In the genomic region with DNA sequence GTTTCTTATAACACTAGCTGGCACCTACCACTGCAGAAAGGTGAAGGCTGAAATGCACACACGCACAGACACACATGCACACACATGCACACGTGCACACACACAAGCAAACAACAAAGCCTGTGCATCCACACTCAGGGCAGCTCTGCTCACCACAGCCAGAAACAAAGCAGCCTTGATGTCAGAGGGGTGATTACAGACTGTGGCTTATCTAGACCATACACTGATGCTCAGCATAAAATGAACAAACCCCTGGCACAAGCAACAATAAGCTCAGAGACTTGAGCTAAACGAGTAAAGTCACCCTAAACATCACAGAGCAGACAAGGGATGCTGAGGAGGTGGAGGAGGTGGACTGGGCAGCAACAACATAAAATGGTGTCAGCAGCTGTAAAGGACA, we compare ENCODE assay signal across 26 mouse cellular contexts. TPM values are rescaled to one million over a fixed set of nuclear protein-coding genes. Genes with fewer than 3 reads are reported as not detected.
A peak's percentile ranks its signal among the peaks of the same experiment; 100 is the strongest.
DNase-seq lines count a peak whose midpoint lies in the region; ATAC-seq and TF ChIP-seq lines count a peak whose summit lies in the region.
"Had no signal": no experiment of that assay in that cellular context is flagged by ENCODE, and none has a peak within 500 bp of the region (broad histone marks: within the 10 kb centered on the region; RNA-seq: fewer than 3 reads in every experiment).

No protein-coding gene starts in this region.

- no peaks in the 10 kb centered on the region for H3K27me3 ChIP-seq in forebrain, embryonic 15.5 days
- no peaks in the 10 kb centered on the region for H3K27me3 ChIP-seq in forebrain, embryonic 14.5 days (replicated peaks; ENCODE audit: control insufficient read depth, insufficient read depth, low read length)
- H3K27me3 ChIP-seq in liver, embryonic 13.5 days, result no peaks in the 10 kb centered on the region
- H3K27me3 ChIP-seq in liver, postnatal 0 days (ENCODE audit: insufficient read depth, low read length), result no peaks in the 10 kb centered on the region
- H3K27me3 ChIP-seq in hindbrain, embryonic 16.5 days (replicated peaks; ENCODE audit: control insufficient read depth, insufficient read depth, low read length), result no peaks in the 10 kb centered on the region
- H3K27me3 ChIP-seq: CH12.LX; embryonic facial prominence, embryonic 13.5 days; heart, embryonic 13.5 days; megakaryocyte, embryonic 14.5 days; midbrain, embryonic 13.5 days; Patski; stomach, embryonic 15.5 days had no signal

- peaks cover 68% of the 10 kb centered on the region for H3K36me3 ChIP-seq in forebrain, embryonic 15.5 days
- H3K36me3 ChIP-seq in forebrain, embryonic 14.5 days (ENCODE audit: control insufficient read depth, insufficient read depth, low read length), result peaks cover 87% of the 10 kb centered on the region
- peaks cover 86% of the 10 kb centered on the region for H3K36me3 ChIP-seq in liver, embryonic 13.5 days
- peaks cover 53% of the 10 kb centered on the region for H3K36me3 ChIP-seq in liver, postnatal 0 days (replicated peaks; ENCODE audit: insufficient read depth, low read length)
- peaks cover 25% of the 10 kb centered on the region for H3K36me3 ChIP-seq in hindbrain, embryonic 16.5 days (ENCODE audit: control insufficient read depth, insufficient read depth, low read length)

- 79% methylated on average over 3 of the region's 3 CpGs for WGBS in forebrain, embryonic 15.5 days
- 78% methylated on average over 3 of the region's 3 CpGs for whole genome bisulfite sequencing in forebrain, embryonic 14.5 days
- 66% methylated on average over 3 of the region's 3 CpGs for WGBS in liver, embryonic 13.5 days (ENCODE audit: insufficient replicate concordance)
- 68% methylated on average over 3 of the region's 3 CpGs for WGBS in liver, postnatal 0 days (ENCODE audit: insufficient replicate concordance)
- WGBS in hindbrain, embryonic 16.5 days, result 87% methylated on average over 3 of the region's 3 CpGs

- H3K4me2 ChIP-seq in forebrain, embryonic 15.5 days (replicated peaks), result no peak overlapping the region
- H3K4me2 ChIP-seq in forebrain, embryonic 14.5 days (ENCODE audit: low read length), result no peak overlapping the region
- no peak overlapping the region for H3K4me2 ChIP-seq in liver, embryonic 13.5 days
- H3K4me2 ChIP-seq in liver, postnatal 0 days (ENCODE audit: low read depth, low read length), result no peak overlapping the region
- no peak overlapping the region for H3K4me2 ChIP-seq in hindbrain, embryonic 16.5 days (ENCODE audit: low read length)
- H3K4me2 ChIP-seq: embryonic facial prominence, embryonic 13.5 days; heart, embryonic 13.5 days; midbrain, embryonic 13.5 days; stomach, embryonic 15.5 days had no signal

- TF ChIP-seq EP300 in liver, postnatal 0 days (IDR thresholded peaks at IDR 0.05; ENCODE audit: low read depth), result no peak

- no peaks in the 10 kb centered on the region for H3K4me1 ChIP-seq in forebrain, embryonic 15.5 days
- H3K4me1 ChIP-seq in forebrain, embryonic 14.5 days (ENCODE audit: control insufficient read depth, insufficient read depth, low read length), result no peaks in the 10 kb centered on the region
- H3K4me1 ChIP-seq in liver, embryonic 13.5 days (replicated peaks), result peaks cover 11% of the 10 kb centered on the region; the same call in 1 of the 2 replicates
- H3K4me1 ChIP-seq in liver, postnatal 0 days (ENCODE audit: insufficient read depth), result no peaks in the 10 kb centered on the region
- no peaks in the 10 kb centered on the region for H3K4me1 ChIP-seq in hindbrain, embryonic 16.5 days (ENCODE audit: control insufficient read depth, insufficient read depth, low read depth, low read length)
- H3K4me1 ChIP-seq: embryonic facial prominence, embryonic 13.5 days; forebrain, embryonic 10.5 days; heart, embryonic 13.5 days; midbrain, embryonic 13.5 days; stomach, embryonic 15.5 days had no signal

- no peak overlapping the region for H3K9ac ChIP-seq in forebrain, embryonic 15.5 days (replicated peaks)
- no peak overlapping the region for H3K9ac ChIP-seq in forebrain, embryonic 14.5 days (ENCODE audit: low read length)
- no peak overlapping the region for H3K9ac ChIP-seq in liver, embryonic 13.5 days
- H3K9ac ChIP-seq in liver, postnatal 0 days (replicated peaks), result no peak overlapping the region
- 0 out of 2 replicates have a peak overlapping the region, but pooled peaks have one; percentile 41 for H3K9ac ChIP-seq in hindbrain, embryonic 16.5 days (ENCODE audit: low read depth, low read length)
- H3K9ac ChIP-seq: embryonic facial prominence, embryonic 13.5 days; forebrain, postnatal 0 days; heart, embryonic 13.5 days; midbrain, embryonic 13.5 days; stomach, embryonic 15.5 days had no signal

- H3K4me3 ChIP-seq in forebrain, embryonic 15.5 days, result no peak overlapping the region
- H3K4me3 ChIP-seq in forebrain, embryonic 14.5 days (ENCODE audit: low read depth, low read length), result no peak overlapping the region
- H3K4me3 ChIP-seq in liver, embryonic 13.5 days (replicated peaks), result no peak overlapping the region
- no peak overlapping the region for H3K4me3 ChIP-seq in liver, postnatal 0 days (ENCODE audit: low read depth, low read length)
- H3K4me3 ChIP-seq in hindbrain, embryonic 16.5 days (ENCODE audit: low read length), result no peak overlapping the region
- H3K4me3 ChIP-seq: embryonic facial prominence, embryonic 13.5 days; forebrain, embryonic 10.5 days; heart, adult 2 months; heart, embryonic 13.5 days; megakaryocyte, embryonic 14.5 days; midbrain, embryonic 13.5 days; stomach, embryonic 15.5 days had no signal

- 0 out of 2 replicates have a peak overlapping the region, but pooled peaks have one; percentile 23 for H3K27ac ChIP-seq in forebrain, embryonic 15.5 days (replicated peaks)
- H3K27ac ChIP-seq in forebrain, embryonic 14.5 days (ENCODE audit: low read depth, low read length), result no peak overlapping the region
- no peak overlapping the region for H3K27ac ChIP-seq in liver, embryonic 13.5 days
- H3K27ac ChIP-seq in liver, postnatal 0 days (ENCODE audit: low read depth), result no peak overlapping the region
- H3K27ac ChIP-seq in hindbrain, embryonic 16.5 days (ENCODE audit: low read depth, low read length), result 0 out of 2 replicates have a peak overlapping the region, but pooled peaks have one; percentile 8
- H3K27ac ChIP-seq: embryonic facial prominence, embryonic 13.5 days; forebrain, embryonic 10.5 days; heart, adult 2 months; heart, embryonic 13.5 days; kidney, postnatal 0 days; midbrain, embryonic 13.5 days; stomach, embryonic 15.5 days had no signal

- no peaks in the 10 kb centered on the region for H3K9me3 ChIP-seq in forebrain, embryonic 15.5 days
- H3K9me3 ChIP-seq in forebrain, embryonic 14.5 days (replicated peaks; ENCODE audit: control insufficient read depth, low read length), result no peaks in the 10 kb centered on the region
- no peaks in the 10 kb centered on the region for H3K9me3 ChIP-seq in liver, embryonic 13.5 days (replicated peaks)
- no peaks in the 10 kb centered on the region for H3K9me3 ChIP-seq in liver, postnatal 0 days (ENCODE audit: low read length)
- no peaks in the 10 kb centered on the region for H3K9me3 ChIP-seq in hindbrain, embryonic 16.5 days (ENCODE audit: control insufficient read depth, low read length)
- H3K9me3 ChIP-seq: embryonic facial prominence, embryonic 13.5 days; forebrain, embryonic 10.5 days; heart, embryonic 13.5 days; megakaryocyte, embryonic 14.5 days; midbrain, embryonic 13.5 days; stomach, embryonic 15.5 days had no signal

- no peak for DNase-seq in forebrain, embryonic 14.5 days (ENCODE audit: low spot score)
- DNase-seq in liver, embryonic 13.5 days, result no peak
- DNase-seq in liver, postnatal 0 days, result no peak
- no peak for DNase-seq in cerebellum, postnatal 4 days (ENCODE audit: low spot score in 2 of 2)
- no peak for DNase-seq in lung, adult 18-20 months
- DNase-seq: adrenal gland, postnatal 14 days; cerebellum, adult 11 months; forebrain, postnatal 0 days; heart, adult 2 months; heart, postnatal 14 days; kidney, adult 8-10 months; lung, postnatal 36 days; right cerebral cortex, postnatal 25 days; thymus, postnatal 14 days had no signal

- no peak for ATAC-seq in forebrain, embryonic 15.5 days (replicated peaks)
- no peak for ATAC-seq in forebrain, embryonic 14.5 days
- peak; percentile 58 for ATAC-seq in liver, embryonic 13.5 days (ENCODE audit: low read depth)
- ATAC-seq in liver, postnatal 0 days, result no peak
- ATAC-seq in hindbrain, embryonic 16.5 days, result no peak
- ATAC-seq: forebrain, postnatal 0 days; intestine, embryonic 16.5 days; midbrain, embryonic 13.5 days; Patski had no signal

- no peak for TF ChIP-seq CTCF in liver, postnatal 0 days (IDR thresholded peaks at IDR 0.05; ENCODE audit: low read depth)

RNA-seq across cellular contexts. Expression of gene Nrde2, which starts 24.3 kb away (rescaled TPM):
- 16.5 and 16.6 TPM in 2 replicates for polyA plus RNA-seq in forebrain, embryonic 15.5 days (2015; fragmentation: Nextera tagmentation; extraction: Ambion mirVana)
- polyA plus RNA-seq in forebrain, embryonic 14.5 days (2014; fragmentation: Nextera tagmentation; extraction: Ambion mirVana), result 12.5 and 13.1 TPM in 2 replicates
- polyA plus RNA-seq in liver, embryonic 13.5 days (2015; fragmentation: Nextera tagmentation; extraction: Ambion mirVana), result 6.4 and 8.0 TPM in 2 replicates
- 3.5 and 4.7 TPM in 2 replicates for polyA plus RNA-seq in liver, postnatal 0 days (2015; fragmentation: Nextera tagmentation; extraction: Ambion mirVana)
- polyA plus RNA-seq in hindbrain, embryonic 16.5 days (2015; fragmentation: Nextera tagmentation; extraction: Ambion mirVana), result 11.9 and 13.6 TPM in 2 replicates

RNA-seq across cellular contexts. Expression of gene Psmc1, which starts 25.2 kb away (rescaled TPM):
- 272 and 277 TPM in 2 replicates for polyA plus RNA-seq in forebrain, embryonic 15.5 days (2015; fragmentation: Nextera tagmentation; extraction: Ambion mirVana)
- 295 and 305 TPM in 2 replicates for polyA plus RNA-seq in forebrain, embryonic 14.5 days (2014; fragmentation: Nextera tagmentation; extraction: Ambion mirVana)
- polyA plus RNA-seq in liver, embryonic 13.5 days (2015; fragmentation: Nextera tagmentation; extraction: Ambion mirVana), result 193 and 221 TPM in 2 replicates
- 117 and 118 TPM in 2 replicates for polyA plus RNA-seq in liver, postnatal 0 days (2015; fragmentation: Nextera tagmentation; extraction: Ambion mirVana)
- polyA plus RNA-seq in hindbrain, embryonic 16.5 days (2015; fragmentation: Nextera tagmentation; extraction: Ambion mirVana), result 276 and 284 TPM in 2 replicates

Comparison
In these comparisons a context has a peak if more than half of its experiments do, and no peak if none do; other contexts are left out.
1. H3K27ac ChIP-seq: peak in forebrain, embryonic 15.5 days (single experiment) and hindbrain, embryonic 16.5 days (single experiment); none in forebrain, embryonic 14.5 days (single experiment), liver, embryonic 13.5 days (single experiment) and liver, postnatal 0 days (single experiment).